Mouse (Mus musculus): ENCODE data around the gene Cd247.
"Not testable (repeated sequence)": the region's sequence is repeated elsewhere in the genome, so short reads cannot be mapped to it uniquely, and the experiment has no call there.

The Cd247 gene

DNA sequence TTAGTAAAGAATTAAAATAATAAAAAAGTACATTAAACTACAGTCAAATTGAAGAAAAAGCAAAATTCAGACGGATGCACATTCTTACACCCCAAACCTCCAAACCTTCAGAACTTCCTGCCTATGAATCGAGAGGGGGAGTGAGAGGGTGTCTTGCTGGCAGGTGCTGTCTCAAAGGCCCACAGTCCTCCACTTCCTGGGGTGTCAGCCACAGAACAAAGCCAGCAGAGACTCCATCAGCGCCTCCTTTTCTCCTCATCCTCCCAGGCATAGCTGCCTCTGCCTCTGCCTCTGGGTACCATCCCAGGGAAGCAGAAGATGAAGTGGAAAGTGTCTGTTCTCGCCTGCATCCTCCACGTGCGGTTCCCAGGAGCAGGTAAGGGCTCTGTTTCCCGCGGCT is at the start of gene Cd247:
TSS of gene Cd247 (plus strand) at position 171 of the 400 bp plus-strand sequence.
- no peak for DNase-seq (ENCODE audit: low spot score in 2 of 2)

DNA sequence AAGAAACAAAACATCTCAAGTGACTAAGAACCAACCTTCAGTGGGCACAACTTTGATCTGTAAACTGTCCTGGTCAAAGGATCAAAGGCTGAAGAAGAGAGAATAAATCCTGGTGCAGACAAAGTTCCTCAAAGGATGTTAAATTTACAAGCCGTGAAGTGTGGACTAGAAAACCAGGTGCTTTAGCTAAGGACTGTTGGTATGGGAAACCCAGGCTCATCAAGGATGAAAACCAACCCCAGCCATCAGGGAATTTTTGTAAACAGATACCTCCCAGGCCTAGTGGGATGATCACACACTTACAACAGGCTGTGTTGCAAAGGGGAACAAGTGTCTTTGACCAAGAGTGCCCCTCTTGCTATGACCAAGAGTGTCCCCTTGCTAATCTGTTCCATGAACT is 49.5 kb upstream of the Cd247 start:
- no peak for DNase-seq (ENCODE audit: low spot score in 2 of 2)

DNA sequence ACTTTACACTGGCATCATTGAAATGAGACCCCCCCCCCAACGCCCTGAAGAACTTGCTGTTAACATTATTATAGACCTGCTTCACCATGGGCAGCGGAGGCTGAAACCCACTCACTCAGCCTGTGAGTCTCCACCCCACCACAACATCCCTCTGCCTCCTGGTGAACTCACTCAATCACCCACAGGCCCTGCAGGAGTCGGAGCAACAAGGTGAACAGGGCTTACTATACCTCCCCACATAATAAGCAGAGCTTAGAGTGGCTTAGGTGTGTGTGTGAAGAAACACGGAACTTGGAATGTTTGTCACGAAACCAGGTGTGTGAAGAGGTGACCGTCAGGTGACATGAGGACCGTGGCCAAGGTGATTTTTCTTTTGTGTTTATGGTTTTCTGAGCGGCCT is 46.5 kb upstream of the Cd247 start:
- no peak for DNase-seq (ENCODE audit: low spot score in 2 of 2)

DNA sequence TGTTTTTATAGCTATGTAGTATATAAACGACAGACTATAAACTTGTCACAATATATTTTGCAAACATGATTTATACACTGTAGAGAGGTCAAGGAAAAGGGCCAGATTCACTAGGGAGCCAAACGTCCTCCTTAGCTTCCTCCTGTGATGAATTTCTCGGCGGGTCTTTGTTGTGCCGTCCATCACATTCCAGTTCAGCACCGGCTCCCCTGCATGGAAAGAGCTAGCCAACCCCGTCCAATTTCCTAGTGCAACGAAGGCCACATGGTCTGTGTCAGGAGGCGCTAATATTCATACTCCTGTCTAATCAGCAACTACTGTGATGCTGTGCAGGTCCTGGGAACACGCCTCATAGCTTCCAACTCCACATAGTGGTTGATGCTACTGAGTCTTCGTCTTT is 40.4 kb upstream of the Cd247 start:
- DNase-seq (ENCODE audit: low spot score in 2 of 2), result no peak

DNA sequence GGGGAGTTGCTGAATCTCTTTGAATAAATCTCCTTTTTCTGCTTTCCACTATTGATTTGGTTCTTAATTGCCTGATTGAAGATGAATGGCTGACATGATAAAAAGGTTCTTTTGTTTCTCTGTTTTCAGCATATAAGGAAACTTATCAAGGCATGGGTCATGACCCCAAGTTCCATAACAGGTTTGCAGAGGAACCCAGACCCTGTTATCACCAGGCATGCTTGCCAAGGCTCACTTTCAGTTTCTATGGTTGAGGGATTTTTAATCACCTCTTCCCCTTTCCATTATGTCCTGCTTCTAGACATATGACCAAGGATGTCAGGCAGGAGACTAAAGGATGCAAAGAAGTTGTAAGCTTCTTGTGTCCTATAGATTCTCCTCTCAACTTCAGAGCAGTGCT is 37.3 kb upstream of the Cd247 start:
- DNase-seq (ENCODE audit: low spot score in 2 of 2), result no peak

DNA sequence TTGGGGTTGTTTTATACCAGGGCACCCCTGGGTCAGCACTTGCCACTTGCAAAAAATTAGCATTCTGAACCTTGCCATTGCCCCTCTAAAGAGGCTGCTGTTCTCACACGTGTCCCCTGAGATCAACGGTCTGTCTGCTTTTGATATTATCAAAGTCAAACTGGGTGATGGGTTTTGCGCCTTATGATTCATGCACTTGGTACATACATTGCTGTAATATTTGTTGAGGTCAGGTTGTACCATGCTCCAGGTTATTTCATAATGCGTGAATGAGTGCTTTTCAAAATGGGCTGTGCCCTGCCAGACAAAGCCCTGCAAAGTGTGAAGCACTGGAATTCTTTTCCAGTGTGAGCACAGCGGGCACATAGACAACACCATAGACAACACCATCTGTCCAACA is 36.6 kb upstream of the Cd247 start:
- DNase-seq (ENCODE audit: low spot score in 2 of 2), result no peak

DNA sequence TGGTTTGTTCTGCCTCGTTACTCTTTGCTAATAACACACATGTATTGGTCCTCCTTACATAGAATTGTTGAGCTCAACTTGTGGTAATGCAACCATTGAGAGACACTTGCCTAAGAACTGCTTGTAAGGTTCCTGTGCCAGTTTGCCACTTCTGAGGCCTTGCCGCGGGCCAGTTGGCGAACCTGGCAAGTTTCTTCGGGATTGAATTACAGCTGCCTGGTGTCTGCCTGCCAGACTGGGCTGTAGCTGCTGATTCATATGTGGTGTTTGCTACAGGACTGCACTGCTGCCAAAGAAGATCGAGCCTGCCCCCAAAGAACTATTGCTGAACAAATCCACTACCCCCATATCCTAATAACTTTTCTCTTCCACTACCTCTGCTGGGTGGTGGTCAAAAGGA is 34.3 kb upstream of the Cd247 start:
- no peak for DNase-seq (ENCODE audit: low spot score in 2 of 2)

DNA sequence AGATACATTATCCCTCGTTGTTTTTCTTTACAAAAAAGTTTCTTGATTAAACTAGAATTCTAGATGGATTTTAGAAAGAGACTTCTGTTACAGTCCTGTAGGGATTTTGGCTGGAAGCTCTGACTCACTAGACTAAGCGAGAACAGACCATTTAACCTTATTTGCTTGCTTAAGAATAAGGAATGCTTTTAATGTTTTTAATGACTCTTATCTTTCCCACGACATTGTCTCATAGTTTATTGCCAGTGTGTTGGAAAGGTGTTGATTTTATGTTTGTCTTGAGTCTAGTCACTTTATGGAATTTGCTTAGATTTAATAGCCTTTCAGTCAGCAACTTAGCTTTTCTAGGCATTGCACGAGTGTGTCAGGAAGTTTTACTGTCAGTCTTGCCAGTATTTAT is 33.3 kb upstream of the Cd247 start:
- no peak for DNase-seq (ENCODE audit: low spot score in 2 of 2)

DNA sequence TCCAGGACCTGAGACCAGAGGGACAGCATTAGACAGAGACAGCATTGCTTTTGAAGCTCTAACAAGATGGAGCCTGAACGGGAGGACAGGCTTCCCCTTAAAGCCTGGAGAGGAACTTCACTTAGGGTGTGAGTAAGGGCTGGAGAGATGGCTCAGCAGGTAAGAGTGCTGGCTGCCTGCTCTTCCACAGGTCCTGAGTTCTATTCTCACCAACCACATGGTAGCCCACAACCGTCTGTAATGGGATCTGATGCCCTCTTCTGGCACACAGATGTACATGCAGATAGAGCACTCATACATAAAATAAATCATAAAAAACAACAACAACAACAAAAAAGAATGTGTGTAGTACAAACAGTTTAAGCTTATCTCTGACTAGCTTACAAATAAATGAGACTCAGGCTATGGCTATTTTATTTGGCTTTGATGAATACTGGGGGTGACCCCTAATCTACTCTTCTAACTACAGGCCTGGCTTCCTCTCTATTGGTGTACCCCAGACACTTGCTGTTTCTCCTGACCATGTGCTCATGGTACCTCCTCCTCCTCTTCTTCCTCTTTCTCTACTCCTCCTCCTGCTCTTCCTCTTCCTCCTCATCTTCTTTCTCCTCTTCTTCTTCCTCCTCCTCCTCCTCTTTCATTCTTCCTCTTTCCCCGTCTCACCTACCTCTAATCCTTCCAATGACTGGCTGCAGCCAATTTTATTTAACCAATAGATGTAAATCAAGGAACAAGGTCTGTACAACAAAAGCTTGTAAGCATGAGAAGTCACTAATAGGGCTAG is 26.8 kb upstream of the Cd247 start:
- DNase-seq (ENCODE audit: low spot score in 2 of 2), result no peak

DNA sequence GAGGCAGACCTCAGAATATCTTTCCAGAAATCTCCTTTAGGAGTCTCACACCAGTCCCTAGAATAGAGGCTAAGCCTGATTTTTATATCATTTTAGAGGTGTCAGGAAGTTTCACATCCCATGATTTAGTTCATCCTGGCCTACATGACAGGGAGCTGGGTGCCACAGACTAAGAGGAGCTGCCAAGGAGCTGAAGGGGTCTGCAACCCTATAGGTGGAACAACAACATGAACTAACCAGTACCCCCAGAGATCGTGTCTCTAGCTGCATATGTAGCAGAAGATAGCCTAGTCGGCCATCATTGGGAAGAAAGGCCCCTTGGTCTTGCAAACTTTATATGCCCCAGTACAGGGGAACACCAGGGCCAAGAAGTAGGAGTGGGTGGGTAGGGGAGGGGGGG is 26.0 kb upstream of the Cd247 start:
- DNase-seq (ENCODE audit: low spot score in 2 of 2), result not testable (repeated sequence)

DNA sequence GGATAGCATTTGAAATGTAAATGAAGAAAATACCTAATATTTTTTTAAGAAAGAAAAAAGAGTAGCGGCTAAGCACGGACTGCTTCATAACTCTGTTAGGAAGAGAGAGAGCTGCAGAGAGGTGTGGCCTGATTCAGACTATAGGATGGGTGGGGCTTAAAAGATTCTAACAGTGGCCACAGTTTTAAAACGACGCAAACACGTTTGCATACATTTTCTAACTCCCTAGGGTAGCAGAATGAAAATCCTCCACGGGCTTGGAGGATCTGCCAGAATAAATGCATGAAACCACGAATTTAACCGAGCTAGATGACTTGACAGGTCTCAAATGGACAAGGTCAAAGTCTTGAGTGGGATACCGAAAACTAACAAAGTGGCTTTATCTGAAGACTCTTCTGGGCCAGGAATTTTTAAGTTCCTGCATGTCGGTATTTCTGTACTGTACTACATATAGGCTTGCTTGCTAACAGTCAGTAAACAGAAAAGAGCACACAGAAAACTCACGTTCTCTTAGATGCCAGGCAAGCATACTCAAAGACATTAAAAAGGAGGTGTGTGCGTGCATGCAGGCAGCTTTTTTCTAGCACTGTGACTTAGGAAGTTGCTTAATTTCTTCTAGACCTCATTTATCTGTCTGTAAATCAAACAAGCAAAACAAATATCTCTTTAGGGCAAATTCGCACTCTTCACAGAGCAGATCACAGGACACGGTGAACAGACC is 25.4 kb upstream of the Cd247 start:
- no peak for DNase-seq (ENCODE audit: low spot score in 2 of 2)

DNA sequence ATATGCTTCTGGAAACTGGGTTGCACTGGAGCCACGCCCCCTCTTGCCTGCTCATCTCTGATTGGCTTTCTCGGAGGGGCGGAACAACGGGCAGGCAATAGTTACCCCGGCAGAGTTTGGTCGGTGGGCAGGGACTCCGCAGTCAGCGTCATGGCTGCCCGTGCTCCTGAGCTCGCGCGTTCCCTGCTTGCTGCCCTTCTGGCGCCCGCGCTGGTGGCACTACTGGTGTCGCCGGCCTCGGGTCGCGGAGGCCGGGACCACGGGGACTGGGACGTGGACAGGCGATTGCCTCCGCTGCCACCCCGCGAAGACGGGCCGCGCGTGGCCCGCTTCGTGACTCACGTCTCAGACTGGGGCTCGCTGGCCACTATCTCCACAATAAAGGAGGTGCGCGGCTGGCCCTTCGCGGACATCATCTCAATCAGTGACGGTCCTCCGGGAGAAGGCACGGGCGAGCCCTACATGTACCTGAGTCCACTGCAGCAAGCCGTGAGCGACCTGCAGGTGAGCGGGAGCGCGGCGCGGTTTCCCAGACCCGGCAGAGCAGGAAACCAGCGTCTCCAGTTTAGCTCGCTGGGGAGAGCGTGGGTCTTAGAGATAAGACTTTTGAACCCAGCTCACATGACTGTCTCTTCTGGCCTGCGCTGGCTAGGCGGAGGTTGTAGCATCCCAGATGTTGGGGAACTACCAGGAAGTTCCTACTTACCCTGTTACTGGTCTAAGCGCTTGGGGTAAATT is 24.7 kb upstream of the Cd247 start, which contains the start of gene Creg1:
TSS of gene Creg1 (plus strand) at position 112 of the 738 bp plus-strand sequence.
- peak; percentile 95 to 96 for DNase-seq (ENCODE audit: low spot score in 2 of 2)

DNA sequence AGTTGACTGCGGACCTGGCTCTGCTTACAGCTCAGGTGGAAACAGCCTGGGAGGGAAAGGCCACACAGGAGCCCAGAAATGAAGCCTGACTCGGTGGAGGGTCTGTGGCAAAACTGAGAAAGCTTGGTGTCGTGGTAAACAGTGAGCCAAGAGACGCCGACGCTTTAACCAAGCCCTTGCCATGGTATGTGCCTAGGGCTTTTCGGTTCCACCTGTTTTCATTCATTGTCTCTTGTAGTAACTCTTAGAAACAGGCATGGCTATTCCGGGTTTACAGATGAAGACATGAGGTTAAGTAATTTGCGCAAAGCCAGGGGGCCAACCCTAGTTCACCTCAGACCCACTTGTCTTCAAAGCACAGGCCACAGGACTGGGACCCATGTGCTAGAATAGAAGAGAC is 23.9 kb upstream of the Cd247 start:
- DNase-seq (ENCODE audit: low spot score in 2 of 2), result no peak

DNA sequence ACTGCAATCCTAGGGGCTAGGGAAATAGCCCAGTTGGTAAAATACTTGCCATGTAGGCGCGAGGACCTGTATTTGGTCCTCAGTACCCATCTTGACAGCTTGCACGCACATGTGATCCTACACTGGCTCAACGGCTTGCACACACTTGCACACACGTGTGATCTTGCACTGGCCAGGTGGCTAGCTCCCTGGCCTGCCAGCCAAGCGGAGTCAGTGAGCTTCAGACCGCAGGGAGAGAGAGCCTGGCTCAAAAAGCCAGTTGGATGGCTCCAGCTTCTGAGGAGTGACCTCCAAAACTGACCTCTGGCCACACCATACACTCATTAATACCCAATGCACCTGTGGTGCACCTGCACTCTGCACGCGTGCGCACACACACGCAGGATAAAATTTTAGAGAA is 23.4 kb upstream of the Cd247 start:
- no peak for DNase-seq (ENCODE audit: low spot score in 2 of 2)

DNA sequence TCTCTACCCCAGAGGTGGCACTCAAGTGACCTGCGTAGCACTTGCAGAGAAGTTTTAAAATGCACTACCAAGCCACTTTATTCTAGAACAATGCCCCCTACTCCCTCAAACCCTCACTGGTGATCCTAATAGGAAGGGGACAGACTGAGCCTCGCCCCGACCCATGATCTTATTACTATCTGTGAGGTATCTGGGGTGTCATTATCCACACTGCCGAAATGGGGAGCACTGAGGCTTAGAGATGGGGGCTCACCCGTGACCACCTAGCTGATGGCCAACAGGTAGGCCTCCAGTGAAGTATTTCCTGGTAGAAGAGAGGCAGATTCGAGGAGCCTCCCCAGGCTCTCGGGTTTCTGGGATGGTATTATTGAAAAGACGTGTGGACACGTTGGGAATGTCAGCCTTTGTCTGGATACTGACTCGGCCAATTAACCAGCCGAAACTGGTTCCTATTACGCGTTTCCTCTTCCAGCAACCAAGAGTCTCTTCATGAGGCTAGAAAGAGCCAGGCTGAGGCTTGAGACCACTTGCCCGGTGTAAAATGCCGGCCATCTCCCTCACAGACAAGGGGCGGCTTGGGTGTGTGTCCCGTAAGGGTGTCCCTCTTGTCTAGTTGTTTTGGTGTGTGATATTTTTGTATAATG is 22.7 kb upstream of the Cd247 start:
- DNase-seq (ENCODE audit: low spot score in 2 of 2), result no peak

DNA sequence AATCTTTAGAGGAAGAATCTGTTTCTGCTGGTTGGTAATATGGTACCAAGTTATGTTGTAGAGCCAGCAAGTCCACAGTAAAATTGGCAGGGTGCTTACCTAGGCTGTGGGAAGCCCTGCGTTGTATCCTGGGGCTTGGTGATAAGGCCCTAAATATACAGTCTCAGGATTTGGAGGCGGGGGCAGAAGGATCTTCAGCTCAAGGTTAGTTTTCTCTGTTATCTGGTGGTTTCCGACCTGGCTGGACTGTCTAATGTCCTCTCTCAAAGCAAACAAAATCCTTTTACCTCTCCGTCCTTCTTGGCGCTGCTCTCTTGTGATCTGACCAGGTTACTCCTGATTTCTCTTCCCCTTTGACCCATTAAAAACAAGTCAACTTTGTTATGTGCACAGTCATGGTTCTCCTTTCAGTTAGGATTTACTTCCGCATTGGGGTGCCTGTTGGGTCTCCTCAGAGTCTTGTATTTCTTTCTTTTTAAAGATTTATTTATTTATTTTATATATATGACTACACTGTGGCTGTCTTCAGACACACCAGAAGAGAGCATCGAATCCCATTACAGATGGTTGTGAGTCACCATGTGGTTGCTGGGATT is 22.1 kb upstream of the Cd247 start:
- DNase-seq (ENCODE audit: low spot score in 2 of 2), result no peak

DNA sequence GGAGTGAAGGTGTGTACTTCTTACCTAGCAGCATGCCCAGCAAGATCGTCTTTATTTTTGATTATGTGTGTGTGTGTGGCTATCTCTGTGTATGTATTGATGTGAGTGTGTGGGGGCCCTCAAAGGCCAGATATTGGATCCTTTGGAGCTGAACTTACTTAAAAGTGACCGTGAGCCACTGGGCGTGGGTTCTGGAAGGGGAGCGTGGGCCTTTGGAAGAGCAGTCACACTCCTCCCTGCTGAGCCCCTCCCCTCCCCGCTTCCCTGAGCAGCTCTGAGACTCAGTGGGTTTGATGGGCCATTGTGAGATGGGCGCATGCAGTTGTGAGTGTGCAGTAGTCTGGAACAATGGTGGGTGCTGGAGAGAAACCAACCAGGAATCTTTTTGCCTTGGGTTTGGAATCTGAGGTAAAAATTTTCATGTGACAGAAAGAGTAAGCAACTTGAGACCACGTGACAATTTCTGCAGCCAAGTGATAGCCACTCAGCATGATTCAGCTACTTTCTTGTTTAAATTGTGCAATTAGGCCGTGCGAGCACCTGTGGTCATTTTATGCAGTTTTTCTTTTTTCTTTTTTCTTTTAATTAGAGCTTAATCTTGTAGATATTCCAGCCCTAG is 19.5 kb upstream of the Cd247 start:
- no peak for DNase-seq (ENCODE audit: low spot score in 2 of 2)

DNA sequence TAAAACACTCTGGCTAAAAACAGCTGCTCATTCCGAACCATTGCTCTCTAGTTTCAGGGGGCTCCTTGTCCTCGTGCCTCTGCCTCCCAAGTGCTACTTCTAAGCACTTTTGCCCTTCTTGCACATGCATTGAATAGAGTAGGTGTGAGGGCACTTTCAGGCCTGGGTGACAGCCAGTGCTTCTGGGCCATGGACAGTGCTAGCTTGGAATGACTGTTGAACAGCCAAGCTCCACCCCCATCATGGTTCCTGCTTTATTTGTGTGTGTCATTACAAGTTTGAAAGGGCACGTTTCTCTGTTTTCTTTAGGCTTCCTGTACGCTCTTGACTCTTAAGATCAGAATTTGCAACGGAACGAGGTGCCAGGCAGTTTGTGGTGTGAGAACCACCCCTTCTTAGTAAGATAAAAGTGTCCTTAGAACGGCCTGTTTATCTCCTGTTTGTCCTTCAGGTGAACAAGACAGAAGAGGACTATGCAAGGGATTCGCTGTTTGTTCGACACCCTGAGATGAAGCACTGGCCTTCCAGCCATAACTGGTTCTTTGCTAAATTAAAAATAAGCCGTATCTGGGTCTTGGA is 18.2 kb upstream of the Cd247 start:
- DNase-seq (ENCODE audit: low spot score in 2 of 2), result no peak

DNA sequence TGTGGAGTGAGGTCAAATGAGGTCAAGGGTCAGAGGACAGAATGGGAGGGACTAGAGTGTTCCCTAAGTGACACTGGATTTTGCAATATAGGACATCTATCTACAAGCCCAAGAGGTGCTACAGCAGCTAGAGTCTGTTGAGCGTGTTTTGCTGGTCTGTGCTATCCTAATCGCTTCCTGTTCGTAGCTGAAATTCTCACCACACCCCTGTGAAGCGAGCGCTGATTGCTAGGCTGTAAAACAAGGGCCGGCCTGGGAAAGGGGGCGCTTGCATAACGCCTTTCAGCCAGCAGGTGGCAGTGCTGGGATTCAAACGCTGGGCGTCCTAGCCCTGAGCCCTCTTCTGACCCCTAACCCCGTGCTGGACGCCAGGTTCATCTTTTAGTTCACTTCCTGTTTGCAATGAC is 17.0 kb upstream of the Cd247 start:
- DNase-seq (ENCODE audit: low spot score in 2 of 2), result peak; percentile 63 to 71

DNA sequence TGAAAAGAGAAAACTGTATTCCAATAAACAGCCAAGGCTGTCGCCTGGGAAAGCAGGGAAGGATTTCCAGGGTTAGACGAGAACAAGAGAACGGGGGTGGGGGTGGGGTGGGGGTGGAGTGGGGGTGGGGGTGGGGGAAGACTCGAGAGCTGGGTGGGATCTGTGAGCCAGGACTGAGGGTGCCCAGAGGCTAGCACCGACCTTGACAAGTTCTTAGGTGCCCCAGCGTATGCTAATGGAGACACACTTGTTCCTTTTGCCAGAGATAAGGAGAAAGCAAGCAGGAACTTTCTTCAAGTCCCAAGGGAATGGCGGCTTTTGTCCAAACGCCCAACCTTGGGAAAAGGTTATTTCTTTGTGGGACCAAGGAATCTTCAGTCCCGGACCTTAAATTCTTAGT is 16.5 kb upstream of the Cd247 start:
- no peak for DNase-seq (ENCODE audit: low spot score in 2 of 2)
